Mouse (Mus musculus) kidney, adult 2 months (tissue): ENCODE data around the gene Tuba1c. TPM values are rescaled to one million over a fixed set of nuclear protein-coding genes. Genes with fewer than 3 reads are reported as not detected.

Experiments used
- DNase-seq: peaks from one replicate; pipeline ENCODE4 v3.0.0; 2021
- H3K27ac ChIP-seq: fragments of 200-500 bp; 2 replicates; pipeline ENCODE4 v1.5.1; 2012; ENCODE audit warnings: low read depth, low read length, control low read depth, inconsistent platforms; ENCODE audit not compliant: insufficient read depth
- H3K27me3 ChIP-seq: fragments of 200-500 bp; replicated peaks from 2 replicates; pipeline ENCODE4 v1.6.1; 2012; ENCODE audit warnings: mild to moderate bottlenecking, moderate library complexity, low read length, inconsistent platforms; ENCODE audit not compliant: control insufficient read depth, insufficient read depth
- H3K36me3 ChIP-seq: fragments of 200-500 bp; 2 replicates; pipeline ENCODE4 v1.6.1; 2012; ENCODE audit warnings: mild to moderate bottlenecking, moderate library complexity, low read length, inconsistent platforms; ENCODE audit not compliant: control insufficient read depth, insufficient read depth
- H3K4me1 ChIP-seq: fragments of 200-500 bp; 2 replicates; pipeline ENCODE4 v1.6.1; 2011; ENCODE audit warnings: low read length; ENCODE audit not compliant: control insufficient read depth, insufficient read depth
- H3K4me3 ChIP-seq: fragments of 200-500 bp; 2 replicates; pipeline ENCODE4 v1.5.1; 2011; ENCODE audit warnings: mild to moderate bottlenecking, low read depth, low read length, control low read depth; ENCODE audit not compliant: insufficient read depth
- CTCF ChIP-seq: fragments of 200-500 bp; conservative IDR thresholded peaks from 2 replicates; pipeline ENCODE4 v1.5.1; 2011; ENCODE audit warnings: low read depth, mild to moderate bottlenecking, control low read depth, low read length, moderate library complexity, mixed read lengths; ENCODE audit not compliant: insufficient read depth, insufficient read length
- POLR2A ChIP-seq: fragments of 200-500 bp; IDR thresholded peaks from one replicate; pipeline ENCODE4 v1.6.1; 2011; ENCODE audit warnings: low read depth, low read length, control low read depth
- WGBS: fragments of 180-500 bp; shearing (Covaris S2); methylation state at CpG from one replicate; pipeline ENCODE4 v1.1.7; 2018; 5-methylcytosine and 5-hydroxymethylcytosine counted together
- polyA plus RNA-seq: library from polyadenylated mRNA; depleted of rRNA; stranded (reverse); fragments of >200 nt; gene quantifications from 2 replicates; pipeline ENCODE4 v1.2.3, GENCODE M21; 2012

The Tuba1c gene
- polyA plus RNA-seq, 1 experiment, result 128 TPM

DNA sequence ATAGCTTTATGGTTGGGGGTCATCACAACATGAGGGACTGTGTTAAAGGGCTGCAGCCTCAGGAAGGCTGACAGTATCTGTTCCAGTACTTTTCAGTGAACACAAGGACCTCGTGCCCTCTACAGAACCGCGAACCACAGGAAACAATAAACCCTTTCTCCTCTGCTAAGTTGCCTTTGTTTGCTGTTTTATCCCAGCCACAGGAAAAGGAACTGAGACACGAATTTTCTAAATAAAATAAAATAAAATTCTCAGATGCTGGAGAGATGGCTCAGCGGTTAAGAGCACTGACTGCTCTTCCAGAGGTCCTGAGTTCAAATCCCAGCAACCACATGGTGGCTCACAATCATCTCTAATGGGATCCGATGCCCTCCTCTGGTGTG is 30.9 kb upstream of the Tuba1c start:
- WGBS, result 47% methylated on average over 6 of the region's 6 CpGs

DNA sequence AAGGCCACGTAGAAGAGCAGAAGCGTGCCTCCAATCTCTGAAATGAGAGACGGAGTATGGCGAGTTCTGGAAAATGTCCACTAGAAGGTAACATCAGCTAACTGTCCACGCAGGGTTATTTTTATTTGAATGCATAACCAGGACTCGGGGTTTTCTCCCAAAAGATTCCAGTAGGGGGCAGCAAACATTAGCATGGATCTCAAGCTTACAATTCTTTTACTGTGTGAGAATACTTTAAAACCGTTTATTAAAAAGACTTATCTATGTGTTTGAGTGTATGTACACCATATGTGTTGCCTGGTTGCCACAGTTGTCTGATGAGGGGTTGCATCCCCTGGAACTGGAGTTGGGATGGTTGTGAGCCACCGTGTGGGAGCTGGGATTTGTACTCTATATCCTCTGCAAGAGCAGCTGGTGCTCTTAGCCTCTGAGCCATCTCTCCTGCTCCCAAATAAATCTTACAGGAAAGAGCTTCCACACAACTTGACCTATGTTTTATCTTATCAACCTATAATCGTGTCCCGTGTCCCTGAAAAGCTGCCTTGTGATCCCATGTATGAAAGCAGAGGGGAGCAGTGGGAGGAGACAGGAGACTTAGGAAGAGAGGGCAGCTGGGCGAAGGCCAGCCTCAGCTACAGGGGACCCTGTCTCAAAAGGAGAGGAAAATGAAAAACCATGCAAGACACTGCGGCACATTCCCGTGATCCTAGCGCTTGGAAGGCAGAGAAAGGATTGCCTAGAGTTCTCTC is 29.0 kb upstream of the Tuba1c start:
- H3K4me3 ChIP-seq, result no peak overlapping the region
- WGBS, result 37% methylated on average over 14 of the region's 14 CpGs
- peak; percentile 16; the same call in 1 of the 2 replicates for TF ChIP-seq CTCF
- TF ChIP-seq POLR2A, result no peak
- H3K36me3 ChIP-seq, result no peaks in the 10 kb centered on the region
- no peaks in the 10 kb centered on the region for H3K27me3 ChIP-seq
- H3K27ac ChIP-seq, result no peak overlapping the region
- DNase-seq, result peak; percentile 78
- no peaks in the 10 kb centered on the region for H3K4me1 ChIP-seq

More for the DNA sequence above, 30.9 kb upstream of the Tuba1c start:
- Histone ChIP-seq H3K4me1 (no peaks in the 10 kb centered on the region), H3K36me3 (no peaks in the 10 kb centered on the region), H3K27ac (no peak overlapping the region), H3K27me3 (no peaks in the 10 kb centered on the region), H3K4me3 (no peak overlapping the region)
- no peak for DNase-seq
- TF ChIP-seq POLR2A (no peak), CTCF (no peak)

DNA sequence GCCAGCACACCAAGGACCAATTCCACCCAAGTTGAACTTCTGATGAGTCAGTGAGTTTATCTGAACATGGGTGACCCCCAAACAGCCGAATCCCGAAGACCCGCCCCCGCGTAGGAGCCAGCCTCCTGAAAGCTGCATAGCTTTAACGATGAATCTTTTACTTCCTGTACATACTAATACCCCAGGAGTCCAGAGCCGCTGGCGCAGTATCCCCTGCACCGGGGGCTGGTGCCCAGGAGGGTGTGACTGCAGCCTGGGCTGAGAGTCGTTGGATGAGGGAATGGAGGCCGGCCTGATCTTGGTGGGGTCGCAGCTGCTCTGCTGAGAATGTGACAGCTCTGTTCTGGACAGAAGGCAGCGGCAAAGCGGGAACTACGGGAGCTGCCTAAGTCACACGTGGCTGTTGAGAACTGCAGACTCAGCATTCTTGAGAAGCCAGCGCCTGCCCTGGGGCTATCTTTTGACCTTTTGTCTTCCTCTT is 28.2 kb upstream of the Tuba1c start:
- TF ChIP-seq CTCF (no peak), POLR2A (no peak)
- Histone ChIP-seq H3K36me3 (no peaks in the 10 kb centered on the region), H3K27ac (no peak overlapping the region), H3K4me1 (no peaks in the 10 kb centered on the region), H3K27me3 (no peaks in the 10 kb centered on the region), H3K4me3 (peak overlapping the region; percentile 9; the same call in 1 of the 2 replicates)
- peak; percentile 62 for DNase-seq
- 12% methylated on average over 17 of the region's 17 CpGs for WGBS

DNA sequence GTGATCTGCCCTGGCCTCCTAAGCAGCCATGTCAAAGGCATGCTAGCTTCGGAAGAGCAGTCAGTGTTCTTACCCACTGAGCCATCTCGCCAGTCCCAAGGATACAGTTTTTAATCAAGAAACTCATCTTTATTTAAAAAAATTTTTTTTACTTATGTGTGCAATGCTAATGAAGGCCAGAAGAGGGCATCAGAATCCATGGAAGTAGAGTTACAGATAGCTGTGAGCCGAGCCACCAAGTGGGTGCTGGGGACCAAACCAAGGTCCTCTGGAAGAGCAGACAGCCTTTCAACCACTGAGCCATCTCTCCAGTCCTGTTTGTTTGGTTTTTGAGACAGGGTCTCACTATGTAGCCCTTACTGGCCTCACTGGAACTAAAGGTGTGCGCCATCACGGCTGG is 26.1 kb upstream of the Tuba1c start:
- Histone ChIP-seq H3K27ac (no peak overlapping the region), H3K4me3 (no peak overlapping the region), H3K27me3 (no peaks in the 10 kb centered on the region), H3K4me1 (0 out of 2 replicates have a peak, but pooled peaks cover under 1% of the 10 kb centered on the region), H3K36me3 (no peaks in the 10 kb centered on the region)
- no peak for DNase-seq
- no peak for TF ChIP-seq POLR2A
- TF ChIP-seq CTCF, result no peak
- 93% methylated on average over 5 of the region's 5 CpGs for WGBS

DNA sequence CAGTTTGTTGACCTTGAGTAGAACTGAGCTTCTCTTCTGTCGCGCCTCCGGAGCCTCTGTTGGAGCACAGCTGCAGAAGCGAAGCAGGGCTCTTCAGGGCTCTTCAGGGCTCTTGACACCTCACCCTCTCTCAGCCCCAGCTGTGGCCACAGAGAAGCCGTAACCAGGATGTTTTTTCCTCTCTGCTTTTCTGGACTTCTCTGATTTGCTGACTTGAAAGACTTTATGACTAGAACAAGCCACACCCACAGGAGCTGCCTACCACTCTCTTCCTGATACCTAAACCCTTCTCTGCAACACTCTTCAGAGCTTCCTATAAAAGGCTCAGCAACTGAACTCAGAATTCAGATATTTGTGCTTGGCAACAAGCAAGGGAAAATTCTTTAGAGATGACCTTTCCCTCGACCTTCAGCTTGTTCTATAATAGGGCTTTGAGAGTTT is 20.9 kb upstream of the Tuba1c start:
- peak; percentile 35 for DNase-seq
- no peaks in the 10 kb centered on the region for H3K27me3 ChIP-seq
- H3K27ac ChIP-seq, result peak overlapping the region; percentile 73
- 38% methylated on average over 6 of the region's 6 CpGs for WGBS
- TF ChIP-seq POLR2A, result no peak
- no peak for TF ChIP-seq CTCF
- no peaks in the 10 kb centered on the region for H3K36me3 ChIP-seq
- H3K4me1 ChIP-seq, result 0 out of 2 replicates have a peak, but pooled peaks cover 3% of the 10 kb centered on the region
- no peak overlapping the region for H3K4me3 ChIP-seq

DNA sequence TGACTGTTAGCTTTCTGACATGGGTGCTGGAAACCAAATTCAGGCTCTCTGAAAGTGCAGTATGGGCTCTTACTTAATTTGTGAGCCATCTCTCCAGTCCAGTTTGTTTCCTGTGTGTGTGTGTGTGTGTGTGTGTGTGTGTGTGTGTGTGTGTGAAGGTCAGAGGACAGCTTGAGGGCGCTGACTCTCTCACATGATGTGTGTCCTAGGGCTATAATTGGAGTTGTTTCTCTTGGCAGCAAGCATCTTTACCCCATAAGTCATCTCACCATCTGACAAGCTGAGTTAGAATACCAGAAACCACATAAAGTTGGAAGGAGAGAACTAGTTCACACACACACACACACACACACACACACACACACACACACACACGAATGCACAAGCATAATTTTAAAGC is 18.8 kb upstream of the Tuba1c start:
- Histone ChIP-seq H3K27ac (peak overlapping the region; percentile 58; the same call in 1 of the 2 replicates), H3K27me3 (no peaks in the 10 kb centered on the region), H3K4me1 (0 out of 2 replicates have a peak, but pooled peaks cover 3% of the 10 kb centered on the region), H3K36me3 (no peaks in the 10 kb centered on the region), H3K4me3 (no peak overlapping the region)
- peak; percentile 70 for DNase-seq
- TF ChIP-seq POLR2A (no peak), CTCF (no peak)
- WGBS, result 42% methylated on average over 2 of the region's 2 CpGs

DNA sequence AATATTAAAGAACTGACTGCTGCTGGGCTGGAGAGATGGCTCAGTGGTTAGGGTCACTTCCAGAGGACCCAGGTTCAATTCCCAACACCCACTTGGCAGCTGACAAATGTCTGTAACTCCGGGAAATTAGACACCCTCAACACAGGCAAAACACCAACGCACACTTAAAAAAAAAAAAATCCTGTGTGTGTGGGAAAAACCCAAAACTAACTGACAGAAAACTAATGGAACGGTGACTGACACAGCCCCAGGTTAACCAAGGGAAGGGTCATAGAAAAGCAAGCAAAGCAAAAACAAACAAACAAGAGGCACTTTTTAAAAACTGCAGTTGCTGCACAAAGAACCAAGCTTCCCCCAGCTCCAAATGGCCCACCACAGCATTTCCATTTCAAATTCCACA is 17.7 kb upstream of the Tuba1c start:
- H3K4me3 ChIP-seq, result no peak overlapping the region
- 53% methylated on average over 3 of the region's 3 CpGs for WGBS
- H3K27me3 ChIP-seq, result no peaks in the 10 kb centered on the region
- H3K27ac ChIP-seq, result no peak overlapping the region
- no peak for TF ChIP-seq CTCF
- no peak for TF ChIP-seq POLR2A
- no peaks in the 10 kb centered on the region for H3K36me3 ChIP-seq
- DNase-seq, result no peak
- H3K4me1 ChIP-seq, result 0 out of 2 replicates have a peak, but pooled peaks cover 3% of the 10 kb centered on the region
